Mouse (Mus musculus) lung, postnatal 10 days (tissue): ENCODE results near the gene Znrd1as.

Experiments used
- DNase-seq: peaks from one replicate; pipeline ENCODE4 v3.0.0; 2021

Znrd1as gene

DNA sequence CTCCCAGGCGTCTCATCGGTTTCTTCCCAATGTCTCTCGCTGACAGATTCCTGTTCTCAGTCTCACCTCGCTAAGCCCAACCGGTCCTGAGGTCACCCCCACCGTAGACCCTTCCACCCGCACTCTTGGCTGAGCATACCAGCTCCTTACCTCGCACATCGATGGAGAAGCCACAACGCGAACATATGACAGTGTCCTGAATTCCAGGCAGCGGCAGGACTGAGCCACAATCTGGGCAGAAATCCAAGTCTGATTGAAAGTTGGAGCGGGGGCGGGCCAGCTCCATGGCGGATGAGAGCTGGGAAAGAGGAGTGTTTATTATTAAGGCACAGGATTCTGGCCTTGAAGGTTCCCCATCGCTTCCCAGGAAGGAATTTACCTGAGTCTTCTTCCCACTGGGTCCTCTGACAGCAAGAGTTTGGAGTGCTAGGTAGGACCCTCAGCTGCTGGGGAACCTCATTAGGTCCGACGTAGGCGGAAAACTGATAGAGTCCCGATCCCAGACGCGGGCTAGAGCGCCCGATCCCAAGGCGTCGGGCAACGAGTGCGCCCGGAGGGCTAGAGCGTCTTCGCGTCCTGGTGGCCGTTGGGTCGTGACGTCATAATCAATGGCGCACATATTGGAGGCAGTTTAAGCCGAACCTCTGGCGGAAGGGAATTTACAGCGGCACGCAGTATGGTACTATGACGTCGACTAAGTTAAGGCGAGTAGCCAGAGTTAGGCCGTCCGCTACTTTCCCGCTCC is at the start of gene Znrd1as, which contains the start of gene Znrd1:
Gene Znrd1as (plus strand): TSS at position 594 of the 745 bp plus-strand sequence.
Gene Znrd1 (minus strand): TSS at position 561 of the 745 bp plus-strand sequence.
- DNase-seq = peak; percentile 97

DNA sequence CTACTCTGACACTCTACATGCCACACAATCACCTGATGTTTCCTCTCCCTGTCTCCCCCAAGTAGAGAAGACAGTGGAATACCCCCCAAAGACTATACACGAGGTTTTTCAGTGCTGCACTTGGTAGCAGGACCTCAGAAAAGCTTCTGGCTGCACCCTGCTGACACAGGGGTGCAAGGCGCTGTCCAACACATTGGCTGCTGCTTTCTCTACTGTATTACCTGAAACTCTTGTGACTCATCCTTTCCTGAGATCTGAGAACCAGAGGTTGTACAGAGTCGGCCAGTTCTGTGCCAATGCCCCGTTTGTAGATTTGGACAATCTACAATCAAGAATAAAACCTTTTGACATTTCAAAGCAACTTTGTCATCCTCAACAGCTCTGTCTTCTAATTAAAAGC is 48.6 kb upstream of the Znrd1as start:
- no peak for DNase-seq

DNA sequence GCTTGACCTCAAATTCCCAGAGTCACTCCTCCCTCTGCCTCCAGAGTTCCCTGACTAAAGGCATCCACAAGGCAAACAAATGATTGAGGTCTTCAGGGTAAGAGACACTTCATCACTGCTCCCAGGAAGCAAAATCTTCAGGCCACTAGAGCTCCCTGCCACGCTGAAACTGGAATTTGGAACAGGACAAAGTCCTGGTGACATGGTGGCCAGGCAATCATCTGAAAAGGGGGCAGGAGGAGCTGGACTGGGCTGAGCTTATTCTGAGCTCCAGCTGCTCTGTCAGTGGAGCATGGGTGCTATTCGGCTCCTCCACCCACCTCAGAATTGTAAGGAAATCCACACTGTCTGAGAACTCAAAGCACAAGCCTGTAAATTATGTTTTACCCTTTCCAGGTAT is 46.4 kb upstream of the Znrd1as start:
- no peak for DNase-seq

DNA sequence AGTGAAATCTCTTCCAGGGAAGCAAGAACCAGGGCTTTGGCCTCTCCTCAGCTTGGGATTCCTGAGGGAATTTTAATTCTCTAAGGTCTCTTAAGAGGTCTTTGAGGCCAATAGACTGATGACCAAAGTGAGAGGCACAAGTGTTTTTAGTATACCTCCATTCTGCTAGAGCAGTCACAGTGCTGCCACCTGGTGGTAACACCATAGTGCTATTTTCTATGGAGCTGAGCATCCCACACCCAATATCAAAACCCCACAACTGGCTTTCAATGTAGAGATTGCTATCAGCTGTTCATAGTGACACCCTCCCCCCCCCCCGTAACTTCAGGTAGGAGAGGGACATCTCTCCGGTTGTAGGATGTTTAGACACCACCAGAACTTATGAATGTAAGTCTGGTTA is 44.3 kb upstream of the Znrd1as start:
- DNase-seq = peak; percentile 85

DNA sequence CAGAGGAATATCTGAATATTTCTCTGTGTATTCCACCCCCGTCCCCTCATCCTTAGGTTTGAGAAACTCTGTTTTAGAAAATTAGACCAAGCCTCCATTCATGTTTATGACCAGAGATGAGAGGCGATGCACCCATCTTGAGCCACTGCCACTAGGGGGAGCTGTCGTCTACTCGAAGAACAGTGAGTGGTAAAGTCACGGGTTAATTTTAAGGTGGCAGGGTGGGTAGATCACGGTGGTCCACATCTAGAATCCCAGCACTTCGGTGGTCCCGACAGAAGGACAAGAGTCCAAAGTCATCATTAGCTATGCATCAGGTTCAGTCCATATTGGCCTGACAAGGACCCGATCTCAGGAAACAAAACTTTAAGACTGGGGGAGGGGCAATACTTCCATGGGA is 43.3 kb upstream of the Znrd1as start:
- DNase-seq = peak; percentile 68

DNA sequence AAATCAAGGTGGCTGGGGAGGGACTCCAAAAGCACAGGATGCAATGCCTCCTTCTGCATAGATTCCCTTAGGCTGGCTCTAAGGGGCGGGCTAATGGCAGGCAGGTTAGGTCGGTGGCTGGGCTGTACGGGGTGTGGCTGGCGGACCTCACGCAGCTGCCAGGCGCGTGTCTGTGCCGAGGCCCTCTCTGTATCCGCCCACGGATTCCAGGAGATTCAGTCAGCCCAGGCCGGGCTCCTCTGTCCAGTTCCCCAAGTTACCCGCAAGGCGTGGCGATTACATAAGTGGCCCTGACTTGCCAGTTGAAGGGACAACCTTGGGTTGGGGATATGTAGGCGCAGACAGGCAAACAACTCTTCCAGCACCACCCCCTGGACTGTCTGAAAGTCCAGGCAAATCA is 38.2 kb upstream of the Znrd1as start:
- DNase-seq = peak; percentile 21

DNA sequence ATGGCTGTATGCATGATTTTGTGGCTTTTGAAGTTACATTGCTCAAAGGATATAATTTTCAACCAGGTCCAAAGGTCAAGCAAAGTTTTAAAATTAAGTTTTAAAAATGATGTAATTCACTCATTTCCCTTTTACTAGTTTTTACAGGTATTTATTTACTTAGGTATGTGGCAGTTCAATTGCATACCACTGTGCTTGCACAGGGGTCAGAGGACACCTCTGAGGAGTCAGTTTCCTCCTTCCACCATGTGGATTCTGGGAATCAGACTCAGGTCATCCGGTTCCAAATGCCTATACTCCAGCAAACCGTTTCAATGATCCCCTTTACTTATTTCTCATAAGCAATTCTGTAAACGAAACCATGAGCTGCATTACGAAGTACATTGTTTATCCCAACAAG is 35.7 kb upstream of the Znrd1as start:
- DNase-seq = no peak

DNA sequence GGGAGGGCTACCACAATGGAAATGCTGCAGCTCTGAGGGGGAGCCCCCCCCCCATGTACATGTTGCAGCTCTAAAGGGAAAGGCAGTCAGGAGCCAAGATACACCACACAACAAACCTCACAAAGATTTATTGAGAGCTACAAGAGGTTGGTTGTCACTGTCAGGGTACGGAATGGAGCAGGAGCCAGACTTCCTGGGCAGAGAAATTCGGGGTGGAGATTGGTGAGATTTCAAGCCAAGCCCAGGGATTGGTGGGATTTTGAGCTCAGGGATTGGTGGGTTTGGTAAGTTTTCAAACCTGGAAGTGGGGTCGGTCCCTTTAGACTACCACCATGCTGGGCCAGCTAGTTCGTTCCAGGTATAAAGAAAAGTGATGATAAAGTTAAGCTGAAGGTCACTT is 34.9 kb upstream of the Znrd1as start:
- DNase-seq = no peak

DNA sequence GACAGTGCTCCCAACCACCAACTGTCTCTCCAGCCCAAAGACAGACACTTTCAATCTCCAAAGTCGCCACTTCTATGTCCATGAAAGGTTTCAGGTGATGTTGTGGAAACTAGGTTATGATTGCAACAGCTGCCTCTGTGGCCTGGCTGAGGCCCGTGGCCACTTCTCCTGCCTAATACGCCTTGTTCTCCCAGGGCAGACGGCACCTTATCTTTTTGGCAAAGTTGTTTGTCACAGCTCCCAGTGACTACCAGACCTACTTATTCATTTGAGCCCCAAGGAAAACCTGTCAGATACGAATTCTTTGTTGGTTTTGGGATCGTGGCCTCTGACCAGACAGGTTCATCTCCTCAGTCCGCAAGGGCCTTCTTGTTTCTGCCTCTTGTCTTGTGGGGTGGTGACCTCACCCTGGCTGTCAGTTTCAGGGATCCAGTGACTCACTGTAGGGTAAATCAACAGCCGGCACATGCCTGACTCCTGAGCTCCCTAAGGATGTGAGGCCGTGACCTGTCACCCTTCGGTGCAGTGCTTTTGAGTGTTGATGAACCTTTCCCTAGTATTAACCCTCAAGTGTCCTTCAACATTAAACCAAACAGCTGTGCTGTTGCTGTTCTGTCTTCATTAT is 30.8 kb upstream of the Znrd1as start:
- DNase-seq = no peak

DNA sequence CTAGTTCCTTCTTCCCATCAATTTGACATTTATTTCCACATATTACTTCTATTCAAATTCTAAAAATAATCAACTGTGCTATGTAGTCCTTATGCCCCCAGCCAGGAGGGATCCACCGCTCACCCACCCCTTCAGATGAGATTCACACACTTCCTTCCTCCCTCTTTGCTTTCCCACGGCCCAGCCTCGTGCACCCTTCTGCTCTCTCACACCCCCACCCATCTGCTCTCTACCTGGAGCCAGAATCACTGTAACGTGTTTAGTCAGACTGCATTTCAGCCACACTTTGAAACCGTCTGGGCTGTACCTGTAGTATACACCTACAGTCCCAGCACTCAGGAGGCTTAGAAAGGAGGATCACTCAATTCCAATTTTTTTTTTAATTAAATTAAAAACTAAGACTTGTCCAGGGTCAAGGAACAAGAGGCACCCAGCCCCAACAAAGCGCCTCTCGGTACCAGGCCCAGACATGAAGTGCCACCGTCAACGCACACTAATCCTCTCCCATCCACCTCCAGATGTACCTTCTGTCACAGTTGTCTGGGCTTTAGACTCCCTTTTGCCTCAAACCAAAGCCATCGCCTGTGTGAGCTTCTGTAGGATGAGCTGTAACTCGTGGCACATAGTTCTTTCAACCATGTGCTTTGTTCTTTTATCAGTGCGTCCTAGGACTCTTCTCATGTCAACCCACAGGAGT is 29.0 kb upstream of the Znrd1as start:
- DNase-seq = no peak

DNA sequence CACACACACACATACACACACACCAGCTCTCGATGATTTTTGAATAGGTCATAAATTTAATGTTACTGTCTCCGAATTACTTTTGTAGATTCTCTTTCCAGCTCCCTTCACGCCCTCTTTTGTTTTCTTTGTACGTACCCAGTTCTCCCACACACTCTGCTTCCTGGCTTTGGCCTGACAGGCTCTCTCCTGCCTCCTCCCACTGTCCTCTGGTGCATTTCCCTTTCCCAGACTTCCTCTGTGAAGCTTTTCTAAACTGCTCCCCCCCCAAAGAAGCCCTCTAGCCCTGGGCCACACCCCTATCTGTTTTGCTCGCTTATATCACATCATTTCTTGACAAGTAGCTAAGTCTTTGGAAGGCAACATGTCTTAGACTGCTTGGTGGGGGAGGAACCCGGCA is 28.2 kb upstream of the Znrd1as start:
- DNase-seq = peak; percentile 28

DNA sequence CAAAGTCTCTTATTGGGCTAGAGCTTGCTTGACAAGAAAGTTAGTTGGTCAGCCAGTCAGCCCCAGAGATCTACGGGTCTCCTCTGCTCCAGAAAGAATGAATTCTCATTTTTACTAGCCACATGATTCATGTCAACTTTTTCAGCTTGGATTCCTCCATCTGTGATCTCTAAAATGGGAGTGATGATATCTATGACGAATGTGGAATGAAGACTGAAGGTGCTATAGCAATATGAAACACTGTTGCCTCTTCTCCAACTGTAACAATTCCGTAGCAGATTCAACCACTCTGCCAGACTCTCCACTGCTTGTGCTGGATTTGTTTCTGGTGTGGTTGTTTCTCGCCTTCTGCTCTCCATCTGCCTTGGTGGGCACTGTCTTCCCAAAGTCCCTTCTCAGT is 27.3 kb upstream of the Znrd1as start:
- no peak for DNase-seq

DNA sequence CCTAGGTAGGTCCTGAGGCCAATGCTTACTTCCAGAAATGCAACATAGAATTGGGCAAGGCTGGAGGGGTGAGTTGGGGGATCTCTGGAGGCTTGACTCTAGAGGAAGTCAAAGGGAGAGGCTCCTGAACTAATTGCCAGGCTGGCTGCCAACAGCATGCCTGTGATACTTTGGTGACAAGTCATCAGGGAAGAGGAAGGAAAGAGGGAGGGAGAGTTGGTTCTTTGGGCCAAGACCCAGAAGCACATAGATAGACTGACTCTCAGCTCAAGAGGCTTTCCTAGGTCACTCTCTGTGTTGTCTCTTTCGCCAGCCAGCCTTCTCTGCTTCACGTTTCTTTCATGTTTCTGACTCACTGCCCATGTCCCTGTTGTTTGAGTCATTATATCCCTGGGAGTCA is 26.6 kb upstream of the Znrd1as start:
- peak; percentile 67 for DNase-seq

DNA sequence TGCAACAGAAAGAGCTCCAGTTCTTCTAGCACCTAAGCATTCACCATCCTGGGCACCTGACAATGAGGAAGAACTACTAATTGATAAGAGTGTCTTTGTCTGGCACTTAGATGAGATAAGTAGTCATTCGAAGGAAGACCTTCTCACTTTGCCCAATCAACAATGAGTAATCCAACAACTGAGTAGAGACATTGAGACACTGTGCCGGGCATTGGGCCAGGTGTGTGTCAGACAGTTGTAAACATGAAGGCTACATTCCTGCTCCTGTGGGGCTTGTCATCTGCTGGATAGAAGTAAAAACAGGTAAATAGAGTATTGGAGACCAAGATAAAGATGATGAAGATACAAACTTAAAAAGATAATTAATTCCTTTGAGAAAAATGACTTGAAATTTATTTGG is 20.3 kb upstream of the Znrd1as start:
- no peak for DNase-seq

DNA sequence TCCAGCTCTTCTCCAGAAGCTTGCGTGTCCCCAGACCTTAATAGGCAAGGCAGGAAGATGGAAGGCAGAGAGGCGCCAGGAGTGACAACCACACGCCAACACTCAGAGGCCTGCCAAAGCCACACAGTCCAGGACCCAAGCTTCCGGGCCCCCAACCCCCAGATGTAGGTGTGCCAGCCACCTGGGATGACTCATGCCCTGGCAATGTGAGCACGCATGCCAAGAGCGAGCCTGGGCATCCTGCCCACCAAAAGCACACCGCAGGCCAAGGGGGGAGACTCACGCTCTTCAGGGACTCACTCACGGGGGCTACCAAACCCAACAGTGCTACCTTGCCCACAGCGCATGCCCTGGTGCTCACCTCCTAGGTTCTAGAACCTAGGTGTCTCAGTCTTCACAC is 16.0 kb upstream of the Znrd1as start:
- peak; percentile 80 for DNase-seq

DNA sequence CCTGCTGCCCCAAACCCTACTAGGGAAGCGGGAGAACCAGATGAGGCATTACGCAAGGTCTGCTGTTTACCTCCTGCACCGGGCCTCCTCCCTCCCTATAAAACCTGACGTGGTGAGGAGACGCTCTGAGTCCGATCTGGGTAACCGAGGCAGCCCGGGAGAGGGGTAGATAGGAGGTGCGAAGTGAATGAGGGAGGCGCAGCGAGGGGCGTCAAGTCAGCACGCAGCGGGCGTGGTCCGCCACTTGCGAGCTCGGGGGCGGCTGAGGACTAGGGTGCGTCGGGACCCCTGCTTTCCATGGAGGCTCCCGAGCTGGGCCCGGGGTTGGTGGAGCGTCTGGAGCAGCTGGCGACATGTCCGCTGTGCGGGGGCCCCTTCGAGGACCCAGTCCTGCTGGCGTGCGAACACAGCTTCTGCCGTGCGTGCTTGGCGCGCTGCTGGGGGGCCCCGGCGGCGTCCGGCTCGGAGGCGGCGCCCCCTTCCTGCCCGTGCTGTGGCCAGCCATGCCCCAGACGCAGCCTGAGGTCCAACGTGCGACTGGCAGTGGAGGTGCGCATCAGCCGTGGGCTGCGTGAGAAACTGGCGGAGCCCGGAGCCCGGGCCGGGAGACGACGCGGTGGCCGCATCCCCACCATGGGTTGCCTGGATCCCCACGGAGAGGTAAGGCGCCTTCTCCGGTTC is 15.5 kb upstream of the Znrd1as start, which contains the start of gene Rnf39:
Gene Rnf39 (plus strand): TSS at position 128 of the 681 bp plus-strand sequence.
- DNase-seq = peak; percentile 46

DNA sequence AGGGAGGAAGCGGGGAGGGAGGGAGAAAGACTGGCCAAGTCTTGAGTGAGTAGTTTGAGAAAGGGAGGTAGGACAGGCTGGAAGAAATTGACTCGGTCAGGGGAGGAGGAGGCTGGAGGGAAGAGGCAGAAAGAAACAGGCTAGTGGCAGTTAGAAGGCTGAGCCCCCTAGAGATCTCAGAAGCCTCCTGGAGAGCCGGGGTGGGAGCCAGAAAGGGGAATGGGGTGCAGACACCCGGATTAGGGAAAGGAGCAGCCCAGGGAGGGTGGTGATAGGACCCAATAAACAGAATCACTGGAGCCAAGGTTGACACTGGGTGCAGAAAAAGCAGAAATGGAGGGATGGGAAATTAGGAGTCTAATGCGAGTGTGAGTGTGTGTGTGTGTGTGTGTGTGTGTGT is 14.7 kb upstream of the Znrd1as start:
- DNase-seq = no peak

DNA sequence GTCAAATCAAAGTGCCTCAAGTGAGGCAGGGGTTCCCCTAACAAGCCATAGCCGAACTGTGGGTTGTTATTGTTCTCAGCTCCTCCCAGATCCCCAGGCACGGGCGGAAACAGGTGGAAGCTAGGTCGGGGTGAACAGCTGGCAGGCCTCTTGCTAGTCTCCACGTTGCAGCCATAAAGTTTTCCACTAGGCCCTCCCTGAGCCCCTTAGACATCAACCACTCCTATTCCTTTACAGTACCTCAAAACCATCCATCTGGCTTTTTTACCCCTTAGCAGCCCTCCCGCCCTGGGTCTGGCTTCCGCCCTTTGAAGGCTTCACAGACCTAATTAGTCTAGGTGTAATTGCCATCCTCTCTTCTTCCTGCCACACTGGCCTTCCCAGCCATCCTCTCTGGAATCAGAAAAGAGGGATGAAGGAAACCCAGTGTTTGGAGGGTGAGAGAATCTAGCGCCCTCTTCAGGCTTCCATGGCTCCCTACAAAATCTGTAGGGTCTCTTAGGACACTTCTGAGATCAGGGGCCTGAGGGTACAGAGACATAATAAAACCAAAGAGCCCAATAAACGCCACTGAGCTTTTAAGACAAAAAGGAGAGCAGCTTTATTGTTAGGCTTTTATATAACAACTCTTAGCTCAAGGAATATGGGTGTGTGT is 14.1 kb upstream of the Znrd1as start:
- DNase-seq = no peak

DNA sequence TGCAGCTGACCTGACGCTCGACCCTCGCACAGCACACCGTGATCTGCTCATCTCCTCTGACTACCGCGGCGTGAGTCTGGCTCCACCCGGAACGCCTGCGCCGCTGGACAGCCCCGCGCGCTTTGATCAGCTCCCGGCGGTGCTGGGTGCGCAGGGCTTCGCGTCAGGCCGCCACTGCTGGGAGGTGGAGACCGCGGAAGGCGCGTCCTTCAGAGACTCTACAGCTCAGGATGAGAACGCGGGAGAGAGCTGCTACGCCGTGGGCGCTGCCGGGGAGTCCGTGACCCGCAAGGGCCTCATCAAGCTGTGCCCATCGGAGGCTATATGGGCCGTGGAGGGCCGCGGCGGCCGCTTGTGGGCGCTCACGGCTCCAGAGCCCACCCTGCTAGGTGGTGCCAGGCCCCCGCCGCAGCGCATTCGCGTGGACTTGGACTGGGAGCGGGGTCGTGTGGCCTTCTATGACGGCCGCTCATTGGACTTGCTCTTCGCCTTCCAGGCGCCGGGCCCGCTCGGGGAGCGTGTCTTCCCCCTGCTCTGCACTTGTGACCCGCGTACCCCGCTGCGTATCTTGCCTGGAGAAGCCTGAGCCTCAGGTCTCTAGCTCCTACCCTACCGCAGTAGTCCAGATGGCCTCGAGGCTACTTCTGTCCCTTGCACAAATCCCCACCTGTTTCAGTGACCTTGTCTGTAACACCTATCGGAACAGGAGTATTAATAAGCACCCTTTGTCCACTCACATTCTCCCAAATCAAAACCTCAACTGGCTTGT is 11.2 kb upstream of the Znrd1as start:
- DNase-seq = peak; percentile 50

DNA sequence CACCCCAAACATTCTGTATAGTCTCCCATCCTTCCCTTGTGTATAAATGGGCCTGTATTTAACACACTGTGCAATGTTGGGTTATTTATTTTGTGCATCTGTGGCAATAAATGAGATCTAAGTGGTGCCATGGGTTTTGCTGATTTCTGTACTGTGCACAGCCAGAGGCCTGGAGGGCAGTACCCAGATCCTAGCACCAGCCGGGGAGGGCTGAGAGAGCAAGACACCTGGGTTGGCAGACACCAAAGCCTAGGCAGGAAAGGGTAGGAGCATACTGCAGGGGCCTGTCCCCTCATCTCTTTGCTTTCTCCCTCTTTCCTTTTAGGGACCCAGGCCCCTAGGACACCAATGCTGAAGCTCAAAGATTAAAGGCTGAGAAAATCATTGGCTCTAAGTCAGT is 10.1 kb upstream of the Znrd1as start:
- no peak for DNase-seq

DNA sequence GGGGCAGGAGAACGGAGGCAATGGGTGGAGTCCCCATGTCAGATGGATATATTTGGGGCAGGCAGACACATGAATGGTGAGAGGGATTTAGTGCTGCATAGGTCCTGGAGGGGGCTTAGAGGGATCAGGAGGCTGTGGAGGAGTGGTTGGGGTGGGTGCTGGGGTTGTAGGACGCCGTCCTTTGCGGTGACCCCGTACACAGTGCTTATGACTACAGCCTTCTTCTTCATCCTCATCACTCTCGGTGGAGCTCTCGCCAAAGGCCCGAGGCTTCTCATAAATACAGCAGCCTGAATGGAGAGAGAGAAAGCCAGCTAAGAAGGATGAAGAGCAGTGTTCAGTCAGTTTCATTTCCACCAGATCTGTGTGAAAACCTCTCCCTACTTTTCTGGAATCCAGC is 9.1 kb upstream of the Znrd1as start:
- DNase-seq = no peak
